Mouse (Mus musculus): ENCODE results near the gene Zfp799. TPM values are rescaled to one million over a fixed set of nuclear protein-coding genes. Genes with fewer than 3 reads are reported as not detected.
A peak's percentile ranks its signal among the peaks of the same experiment; 100 is the strongest.
"Not testable (repeated sequence)": the region's sequence is repeated elsewhere in the genome, so short reads cannot be mapped to it uniquely, and the experiment has no call there.

The Zfp799 gene
- total RNA-seq (2014; rRNA removed) (21.9 and 26.3 TPM in 2 replicates), polyA plus RNA-seq (2015; fragmentation: Nextera tagmentation; extraction: Ambion mirVana) (10.2 and 14.3 TPM in 2 replicates)

- Histone ChIP-seq H3K4me2 (ENCODE audit: low read depth) (peak within 1 kb of the TSS; percentile 60), H3K4me1 (ENCODE audit: insufficient read depth) (peaks cover 6% of the 10 kb centered on the region; the same call in 1 of the 2 replicates), H3K9me3 (ENCODE audit: low read length) (no peaks in the 10 kb centered on the region), H3K4me3 (ENCODE audit: low read depth, low read length) (peak within 1 kb of the TSS; percentile 82), H3K9ac (peak within 1 kb of the TSS; percentile 99), H3K27ac (ENCODE audit: low read depth, low read length) (peak within 1 kb of the TSS; percentile 87), H3K27me3 (ENCODE audit: insufficient read depth, low read length) (no peaks in the 10 kb centered on the region), H3K36me3 (ENCODE audit: insufficient read depth) (no peaks in the 10 kb centered on the region)
- DNase-seq: peak; percentile 94
- no peak for TF ChIP-seq CTCF (IDR thresholded peaks at IDR 0.05; ENCODE audit: low read depth)
- peak; percentile 100 for ATAC-seq
- WGBS: 1% methylated on average over 35 of the region's 35 CpGs
Observed at GRCm38 (mm10) chr17:32829540-32830417, at the start of gene Zfp799. Zfp799 (minus strand) TSS chr17:32830261.

GRCm38 (mm10) chr17:32878773-32879172 lies 48.7 kb upstream of the Zfp799 start:
- no peak for TF ChIP-seq CTCF (IDR thresholded peaks at IDR 0.05; ENCODE audit: low read depth)
- 94% methylated on average over 11 of the region's 11 CpGs for WGBS
- no peak overlapping the region for H3K9ac ChIP-seq
- H3K4me3 ChIP-seq (ENCODE audit: low read depth, low read length): no peak overlapping the region
- H3K9me3 ChIP-seq (ENCODE audit: low read length): no peaks in the 10 kb centered on the region
- no peak overlapping the region for H3K27ac ChIP-seq (ENCODE audit: low read depth, low read length)
- ATAC-seq (no peak), DNase-seq (no peak)
- H3K4me2 ChIP-seq (ENCODE audit: low read depth): no peak overlapping the region
- H3K4me1 ChIP-seq (ENCODE audit: insufficient read depth): no peaks in the 10 kb centered on the region
- H3K36me3 ChIP-seq (ENCODE audit: insufficient read depth): peaks cover 22% of the 10 kb centered on the region
- H3K27me3 ChIP-seq (ENCODE audit: insufficient read depth, low read length): no peaks in the 10 kb centered on the region

- Histone ChIP-seq H3K4me2 (ENCODE audit: low read depth) (no peak overlapping the region), H3K4me3 (ENCODE audit: low read depth, low read length) (no peak overlapping the region), H3K27ac (ENCODE audit: low read depth, low read length) (no peak overlapping the region), H3K27me3 (ENCODE audit: insufficient read depth, low read length) (no peaks in the 10 kb centered on the region), H3K36me3 (ENCODE audit: insufficient read depth) (peaks cover 15% of the 10 kb centered on the region; the same call in 1 of the 2 replicates), H3K4me1 (ENCODE audit: insufficient read depth) (no peaks in the 10 kb centered on the region), H3K9ac (no peak overlapping the region), H3K9me3 (ENCODE audit: low read length) (no peaks in the 10 kb centered on the region)
- DNase-seq (no peak), ATAC-seq (no peak)
- TF ChIP-seq CTCF (IDR thresholded peaks at IDR 0.05; ENCODE audit: low read depth): no peak
- 15% methylated on average over 22 of the region's 22 CpGs for WGBS
Observed at GRCm38 (mm10) chr17:32877471-32878171, 47.6 kb upstream of the Zfp799 start.

GRCm38 (mm10) chr17:32872696-32873095 lies 42.6 kb upstream of the Zfp799 start:
- Histone ChIP-seq H3K36me3 (ENCODE audit: insufficient read depth) (no peaks in the 10 kb centered on the region), H3K9ac (no peak overlapping the region), H3K27ac (ENCODE audit: low read depth, low read length) (no peak overlapping the region), H3K9me3 (ENCODE audit: low read length) (no peaks in the 10 kb centered on the region), H3K4me1 (ENCODE audit: insufficient read depth) (no peaks in the 10 kb centered on the region), H3K4me3 (ENCODE audit: low read depth, low read length) (no peak overlapping the region), H3K4me2 (ENCODE audit: low read depth) (no peak overlapping the region), H3K27me3 (ENCODE audit: insufficient read depth, low read length) (no peaks in the 10 kb centered on the region)
- no peak for ATAC-seq
- DNase-seq: no peak
- 65% methylated on average over 5 of the region's 5 CpGs for WGBS
- no peak for TF ChIP-seq CTCF (IDR thresholded peaks at IDR 0.05; ENCODE audit: low read depth)

- Histone ChIP-seq H3K27ac (ENCODE audit: low read depth, low read length) (no peak overlapping the region), H3K36me3 (ENCODE audit: insufficient read depth) (no peaks in the 10 kb centered on the region), H3K27me3 (ENCODE audit: insufficient read depth, low read length) (no peaks in the 10 kb centered on the region), H3K4me1 (ENCODE audit: insufficient read depth) (no peaks in the 10 kb centered on the region), H3K4me3 (ENCODE audit: low read depth, low read length) (no peak overlapping the region), H3K9ac (no peak overlapping the region), H3K4me2 (ENCODE audit: low read depth) (no peak overlapping the region), H3K9me3 (ENCODE audit: low read length) (no peaks in the 10 kb centered on the region)
- ATAC-seq: no peak
- no peak for DNase-seq
- 87% methylated on average over 4 of the region's 4 CpGs for WGBS
- TF ChIP-seq CTCF (IDR thresholded peaks at IDR 0.05; ENCODE audit: low read depth): no peak
Observed at GRCm38 (mm10) chr17:32872091-32872490, 42.0 kb upstream of the Zfp799 start.

GRCm38 (mm10) chr17:32871483-32871882 lies 41.4 kb upstream of the Zfp799 start:
- 92% methylated on average over 1 of the region's 1 CpGs for WGBS
- Histone ChIP-seq H3K9me3 (ENCODE audit: low read length) (no peaks in the 10 kb centered on the region), H3K27ac (ENCODE audit: low read depth, low read length) (no peak overlapping the region), H3K4me3 (ENCODE audit: low read depth, low read length) (no peak overlapping the region), H3K9ac (no peak overlapping the region), H3K36me3 (ENCODE audit: insufficient read depth) (no peaks in the 10 kb centered on the region), H3K27me3 (ENCODE audit: insufficient read depth, low read length) (no peaks in the 10 kb centered on the region), H3K4me2 (ENCODE audit: low read depth) (no peak overlapping the region), H3K4me1 (ENCODE audit: insufficient read depth) (no peaks in the 10 kb centered on the region)
- TF ChIP-seq CTCF (IDR thresholded peaks at IDR 0.05; ENCODE audit: low read depth): no peak
- DNase-seq: no peak
- no peak for ATAC-seq

- H3K4me1 ChIP-seq (ENCODE audit: insufficient read depth); H3K36me3 ChIP-seq (ENCODE audit: insufficient read depth); DNase-seq; H3K27me3 ChIP-seq (ENCODE audit: insufficient read depth, low read length); H3K4me3 ChIP-seq (ENCODE audit: low read depth, low read length); H3K27ac ChIP-seq (ENCODE audit: low read depth, low read length); H3K9me3 ChIP-seq (ENCODE audit: low read length); H3K9ac ChIP-seq; H3K4me2 ChIP-seq (ENCODE audit: low read depth); ATAC-seq: not testable (repeated sequence)
- 68% methylated on average over 3 of the region's 7 CpGs for WGBS
Observed at GRCm38 (mm10) chr17:32867266-32867665, 37.2 kb upstream of the Zfp799 start.

GRCm38 (mm10) chr17:32856713-32857112 lies 26.7 kb upstream of the Zfp799 start:
- not testable (repeated sequence) for H3K36me3 ChIP-seq (ENCODE audit: insufficient read depth); H3K9ac ChIP-seq; DNase-seq; H3K4me2 ChIP-seq (ENCODE audit: low read depth); H3K4me1 ChIP-seq (ENCODE audit: insufficient read depth); H3K9me3 ChIP-seq (ENCODE audit: low read length); H3K27me3 ChIP-seq (ENCODE audit: insufficient read depth, low read length); H3K4me3 ChIP-seq (ENCODE audit: low read depth, low read length); H3K27ac ChIP-seq (ENCODE audit: low read depth, low read length); ATAC-seq
- 75% methylated on average over 2 of the region's 6 CpGs for WGBS

All from forebrain, postnatal 0 days (tissue).